Mouse (Mus musculus) lung, embryonic 16.5 days (tissue): Measurements from ENCODE around the gene Adprhl1. TPM values are rescaled to one million over a fixed set of nuclear protein-coding genes. Genes with fewer than 3 reads are reported as not detected.

Source experiments
- ATAC-seq: fragments of 200-750 bp; cut with Nextera tagmentation; 2 replicates; pipeline ENCODE4 v1.8.0; 2017; ENCODE audit warnings: low read depth, mild to moderate bottlenecking, moderate library complexity
- H3K27ac ChIP-seq: fragments of 300-500 bp; sonication (generic); 2 replicates; pipeline ENCODE4 v1.5.1; 2014; ENCODE audit warnings: mild to moderate bottlenecking, control low read depth, low read length
- H3K27me3 ChIP-seq: fragments of 300-500 bp; sonication (generic); 2 replicates; pipeline ENCODE4 v1.6.1; 2014; ENCODE audit warnings: low read depth, low read length, mixed read lengths; ENCODE audit not compliant: control insufficient read depth, insufficient read depth
- H3K36me3 ChIP-seq: fragments of 300-500 bp; sonication (generic); 2 replicates; pipeline ENCODE4 v1.6.1; 2014; ENCODE audit warnings: low read length; ENCODE audit not compliant: control insufficient read depth, insufficient read depth
- H3K4me1 ChIP-seq: fragments of 300-500 bp; sonication (generic); replicated peaks from 2 replicates; pipeline ENCODE4 v1.6.1; 2014; ENCODE audit warnings: low read length, mixed read lengths; ENCODE audit not compliant: control insufficient read depth, insufficient read depth
- H3K4me2 ChIP-seq: fragments of 300-500 bp; sonication (generic); 2 replicates; pipeline ENCODE4 v1.6.1; 2014; ENCODE audit warnings: low read depth, low read length, control low read depth
- H3K4me3 ChIP-seq: fragments of 300-500 bp; sonication (generic); 2 replicates; pipeline ENCODE4 v1.5.1; 2014; ENCODE audit warnings: mild to moderate bottlenecking, low read length, control low read depth
- H3K9ac ChIP-seq: fragments of 300-500 bp; sonication (generic); 2 replicates; pipeline ENCODE4 v1.6.1; 2014; ENCODE audit warnings: low read length, control low read depth
- H3K9me3 ChIP-seq: fragments of 300-500 bp; sonication (generic); 2 replicates; pipeline ENCODE4 v1.6.1; 2016; ENCODE audit warnings: low read length; ENCODE audit not compliant: control insufficient read depth
- WGBS: fragments of 180-500 bp; shearing (Covaris S2); extraction: QIAGEN DNeasy Blood & Tissue Kit; methylation state at CpG from one replicate; pipeline ENCODE4 v1.1.7; 2014; 5-methylcytosine and 5-hydroxymethylcytosine counted together
- polyA plus RNA-seq: library from polyadenylated mRNA; unstranded; fragments of >200 nt; fragmentation: Nextera tagmentation; extraction: Ambion mirVana; gene quantifications from 2 replicates; pipeline ENCODE4 v1.2.1, GENCODE M21; 2015

The Adprhl1 gene
- polyA plus RNA-seq, 1 experiment from 2014 or later = 5.7 TPM

DNA sequence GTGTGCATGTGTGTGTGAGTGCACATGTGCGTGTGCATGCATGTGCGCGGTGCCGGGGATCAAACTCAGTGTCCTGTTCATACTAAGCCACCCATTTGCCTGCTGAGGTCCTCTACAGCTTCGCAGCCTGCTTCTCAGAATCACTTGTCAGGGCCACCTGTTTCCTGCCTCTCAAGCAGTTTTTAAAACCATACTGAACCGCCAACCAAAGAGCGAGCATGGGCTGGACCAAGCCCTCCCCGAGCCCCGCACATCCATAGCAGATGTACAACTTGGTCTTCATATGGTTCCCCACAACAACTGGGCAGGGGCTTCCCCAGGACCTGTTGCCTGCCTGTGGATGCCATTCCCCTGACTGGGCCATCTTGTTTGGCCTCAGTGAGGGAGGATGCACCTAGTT, 13.9 kb downstream of the Adprhl1 start:
- Histone ChIP-seq H3K27ac (no peak overlapping the region), H3K36me3 (no peaks in the 10 kb centered on the region), H3K27me3 (peaks cover 2% of the 10 kb centered on the region; the same call in 1 of the 2 replicates), H3K4me3 (no peak overlapping the region), H3K9me3 (no peaks in the 10 kb centered on the region), H3K4me2 (no peak overlapping the region), H3K9ac (no peak overlapping the region), H3K4me1 (no peaks in the 10 kb centered on the region)
- ATAC-seq = no peak
- 85% methylated on average over 9 of the region's 9 CpGs for WGBS

DNA sequence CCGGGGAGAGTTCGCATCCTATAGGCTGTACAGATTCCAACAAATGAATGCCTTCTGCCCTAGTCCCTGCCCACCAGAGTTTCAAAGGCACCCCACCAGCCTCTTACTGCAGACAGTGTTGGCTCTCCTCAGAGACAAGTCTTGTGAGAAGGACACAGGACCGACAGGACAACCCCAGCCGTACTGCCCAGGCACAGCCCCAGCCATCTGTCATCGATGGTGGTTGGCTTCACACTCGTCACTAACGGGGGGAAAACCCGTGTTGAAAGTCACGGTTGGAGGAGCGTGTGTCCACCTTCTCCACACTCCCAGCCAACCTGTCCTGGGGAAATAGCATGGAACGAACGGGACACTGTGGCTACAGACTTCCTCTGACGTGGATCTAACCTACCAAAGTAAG, 19.2 kb downstream of the Adprhl1 start:
- no peak for ATAC-seq
- WGBS = 89% methylated on average over 13 of the region's 13 CpGs

GRCm38 (mm10) chr8:13230471-13230870, 23.5 kb downstream of the Adprhl1 start:
- Histone ChIP-seq H3K27me3 (peaks cover 2% of the 10 kb centered on the region; the same call in 1 of the 2 replicates), H3K4me1 (no peaks in the 10 kb centered on the region), H3K27ac (no peak overlapping the region), H3K9me3 (no peaks in the 10 kb centered on the region), H3K36me3 (no peaks in the 10 kb centered on the region), H3K4me2 (no peak overlapping the region), H3K4me3 (no peak overlapping the region), H3K9ac (no peak overlapping the region)
- no peak for ATAC-seq
- 66% methylated on average over 4 of the region's 4 CpGs for WGBS

More for the DNA sequence above, 19.2 kb downstream of the Adprhl1 start:
- no peak overlapping the region for H3K4me3 ChIP-seq
- H3K4me2 ChIP-seq = no peak overlapping the region
- H3K27ac ChIP-seq = no peak overlapping the region
- no peaks in the 10 kb centered on the region for H3K4me1 ChIP-seq
- no peaks in the 10 kb centered on the region for H3K36me3 ChIP-seq
- peaks cover 2% of the 10 kb centered on the region; the same call in 1 of the 2 replicates for H3K27me3 ChIP-seq
- H3K9me3 ChIP-seq = no peaks in the 10 kb centered on the region
- H3K9ac ChIP-seq = no peak overlapping the region

DNA sequence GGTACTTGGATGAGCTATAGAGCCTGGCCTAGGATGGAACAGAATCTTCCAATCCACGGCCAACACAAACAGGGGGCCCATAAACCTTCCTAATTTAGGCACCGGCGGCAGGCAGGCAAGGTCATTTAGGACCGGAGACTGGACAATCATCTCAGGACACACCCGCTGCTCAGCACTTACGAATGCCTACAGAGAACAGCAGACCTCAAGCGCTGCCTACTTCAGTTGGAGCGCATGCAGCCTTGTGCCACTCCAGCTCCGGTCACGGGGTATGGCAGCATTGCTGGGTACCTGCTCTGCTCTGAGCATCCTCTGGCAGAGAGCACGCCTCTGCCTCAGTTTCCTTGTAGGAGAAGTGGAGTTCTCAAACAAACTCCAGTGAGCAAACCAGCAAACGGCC, 24.2 kb downstream of the Adprhl1 start:
- no peak overlapping the region for H3K4me3 ChIP-seq
- no peaks in the 10 kb centered on the region for H3K36me3 ChIP-seq
- WGBS = 89% methylated on average over 12 of the region's 12 CpGs
- H3K9ac ChIP-seq = no peak overlapping the region
- H3K27ac ChIP-seq = no peak overlapping the region
- H3K9me3 ChIP-seq = no peaks in the 10 kb centered on the region
- H3K4me2 ChIP-seq = no peak overlapping the region
- no peaks in the 10 kb centered on the region for H3K4me1 ChIP-seq
- ATAC-seq = no peak
- H3K27me3 ChIP-seq = no peaks in the 10 kb centered on the region

DNA sequence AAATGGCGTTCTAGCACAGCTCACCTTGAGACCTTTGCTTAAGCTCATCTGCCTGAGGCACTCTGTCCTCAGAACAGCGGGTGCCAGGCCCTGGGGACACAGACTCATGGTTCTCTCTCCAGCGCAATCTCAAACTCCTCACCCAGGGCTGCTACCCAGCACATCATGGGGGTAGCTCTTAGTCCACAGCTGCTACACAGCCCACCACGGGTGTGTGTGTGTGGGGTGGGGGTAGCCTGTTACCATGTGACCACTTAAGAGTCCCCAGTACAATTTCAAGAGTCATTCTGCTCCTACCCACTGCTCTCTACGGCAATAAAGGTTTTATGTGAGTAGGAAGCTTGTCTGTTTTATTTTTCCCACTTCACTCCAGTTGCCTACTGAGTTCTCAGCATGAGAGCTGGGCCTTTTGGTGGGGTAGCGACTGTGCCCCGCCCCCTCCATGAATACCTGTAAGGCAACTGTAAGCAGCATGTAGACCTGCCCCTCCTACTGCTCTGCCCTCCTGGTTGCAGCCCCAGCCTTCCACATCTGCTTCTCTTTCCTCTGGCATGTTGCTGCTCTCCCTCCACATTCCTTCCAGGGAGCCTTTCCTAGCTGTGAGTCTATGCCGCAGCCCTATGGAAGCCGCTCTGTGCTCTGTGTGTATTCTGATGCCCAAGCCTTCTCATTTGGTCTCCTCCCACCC, 24.9 kb downstream of the Adprhl1 start:
- no peak overlapping the region for H3K4me3 ChIP-seq
- H3K36me3 ChIP-seq = no peaks in the 10 kb centered on the region
- no peaks in the 10 kb centered on the region for H3K4me1 ChIP-seq
- no peaks in the 10 kb centered on the region for H3K9me3 ChIP-seq
- H3K9ac ChIP-seq = no peak overlapping the region
- 38% methylated on average over 9 of the region's 9 CpGs for WGBS
- ATAC-seq = no peak
- H3K27ac ChIP-seq = no peak overlapping the region
- no peaks in the 10 kb centered on the region for H3K27me3 ChIP-seq
- no peak overlapping the region for H3K4me2 ChIP-seq

DNA sequence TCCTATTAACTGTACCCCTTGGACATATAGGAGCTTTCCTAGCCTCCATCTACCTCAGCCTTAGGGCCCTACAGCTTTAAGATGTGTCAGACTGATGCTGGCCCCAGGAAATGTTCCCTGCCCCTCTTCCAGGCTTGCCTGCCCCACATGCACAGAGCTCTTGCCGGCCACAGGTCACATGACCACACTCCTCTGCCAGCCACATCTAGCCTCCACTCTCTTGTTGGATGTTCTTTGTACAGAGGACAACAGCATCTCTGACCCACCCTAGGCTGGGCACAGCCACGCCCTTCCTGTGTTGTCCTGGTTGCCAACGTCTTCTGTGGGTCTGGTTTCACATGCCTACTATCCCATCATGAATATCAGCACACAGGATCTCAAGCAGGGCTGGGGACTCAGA, 26.8 kb downstream of the Adprhl1 start:
- Histone ChIP-seq H3K36me3 (no peaks in the 10 kb centered on the region), H3K27me3 (no peaks in the 10 kb centered on the region), H3K4me3 (no peak overlapping the region), H3K9ac (no peak overlapping the region), H3K27ac (no peak overlapping the region), H3K4me2 (no peak overlapping the region), H3K4me1 (no peaks in the 10 kb centered on the region), H3K9me3 (no peaks in the 10 kb centered on the region)
- ATAC-seq = no peak
- 53% methylated on average over 3 of the region's 3 CpGs for WGBS

GRCm38 (mm10) chr8:13226288-13226687, 27.7 kb downstream of the Adprhl1 start:
- H3K27me3 ChIP-seq = no peaks in the 10 kb centered on the region
- no peaks in the 10 kb centered on the region for H3K4me1 ChIP-seq
- no peak overlapping the region for H3K4me2 ChIP-seq
- WGBS = 68% methylated on average over 6 of the region's 6 CpGs
- no peak for ATAC-seq
- H3K36me3 ChIP-seq = no peaks in the 10 kb centered on the region
- no peaks in the 10 kb centered on the region for H3K9me3 ChIP-seq
- no peak overlapping the region for H3K9ac ChIP-seq
- H3K4me3 ChIP-seq = no peak overlapping the region
- H3K27ac ChIP-seq = no peak overlapping the region

- no peak for ATAC-seq
- H3K9ac ChIP-seq = no peak overlapping the region
- no peaks in the 10 kb centered on the region for H3K4me1 ChIP-seq
- H3K27ac ChIP-seq = no peak overlapping the region
- no peaks in the 10 kb centered on the region for H3K36me3 ChIP-seq
- H3K9me3 ChIP-seq = no peaks in the 10 kb centered on the region
- no peak overlapping the region for H3K4me2 ChIP-seq
- H3K4me3 ChIP-seq = no peak overlapping the region
- no peaks in the 10 kb centered on the region for H3K27me3 ChIP-seq
- 75% methylated on average over 9 of the region's 9 CpGs for WGBS
These were observed 29.5 kb downstream of the Adprhl1 start for GRCm38 (mm10) chr8:13224426-13224825.

DNA sequence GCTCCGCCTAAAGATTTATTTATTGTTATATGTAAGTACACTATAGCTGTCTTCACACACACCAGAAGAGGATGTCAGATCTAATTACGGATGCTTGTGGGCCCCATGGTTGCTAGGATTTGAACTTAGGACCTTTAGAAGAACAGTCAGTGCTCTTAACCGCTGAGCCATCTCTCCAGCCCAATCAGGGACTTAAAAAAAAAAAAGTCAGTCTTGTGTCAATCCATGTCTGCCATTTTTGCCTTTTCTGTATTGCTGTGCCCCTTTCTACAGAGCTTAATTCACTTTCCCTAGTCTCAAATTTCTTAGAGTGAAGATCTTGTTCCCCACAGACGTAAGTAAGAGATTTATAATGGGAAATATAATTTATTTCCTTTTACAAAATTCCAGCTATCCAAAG, 35.5 kb downstream of the Adprhl1 start:
- Histone ChIP-seq H3K36me3 (no peaks in the 10 kb centered on the region), H3K27ac (no peak overlapping the region), H3K9me3 (no peaks in the 10 kb centered on the region), H3K4me2 (no peak overlapping the region), H3K9ac (no peak overlapping the region), H3K4me1 (peaks cover 4% of the 10 kb centered on the region), H3K27me3 (no peaks in the 10 kb centered on the region), H3K4me3 (no peak overlapping the region)
- 76% methylated on average over 4 of the region's 4 CpGs for WGBS
- no peak for ATAC-seq

DNA sequence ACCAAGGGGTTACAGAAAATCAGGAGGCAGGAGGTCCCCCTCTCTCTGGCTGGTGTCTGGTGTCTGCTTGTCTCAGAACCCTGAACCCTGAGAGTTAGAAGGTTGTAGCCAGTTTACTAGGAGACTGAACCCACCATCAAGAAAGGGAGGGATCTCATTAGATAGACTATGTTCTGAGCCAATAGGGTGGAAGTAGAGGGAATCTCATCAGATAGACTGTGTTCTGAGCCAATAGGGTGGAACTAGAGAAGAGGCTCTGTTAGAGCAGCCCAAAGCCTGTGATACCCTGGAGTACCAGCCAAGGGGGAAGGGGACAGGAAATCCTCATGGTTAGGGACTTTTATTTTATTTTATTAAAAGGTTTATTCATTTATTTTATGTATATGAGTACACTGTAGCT, 36.0 kb downstream of the Adprhl1 start:
- Histone ChIP-seq H3K9ac (no peak overlapping the region), H3K27ac (no peak overlapping the region), H3K4me1 (peaks cover 8% of the 10 kb centered on the region), H3K27me3 (no peaks in the 10 kb centered on the region), H3K4me2 (no peak overlapping the region), H3K4me3 (no peak overlapping the region), H3K9me3 (no peaks in the 10 kb centered on the region), H3K36me3 (no peaks in the 10 kb centered on the region)
- ATAC-seq = no peak
